Mouse (Mus musculus): ENCODE results near the gene Pofut2. TPM values are rescaled to one million over a fixed set of nuclear protein-coding genes. Genes with fewer than 3 reads are reported as not detected.

Pofut2 gene
- polyA plus RNA-seq, 1 experiment from 2014 or later = 42.3 TPM

GRCm38 (mm10) chr10:77242396-77242795 is 16.6 kb upstream of the Pofut2 start:
- Histone ChIP-seq H3K36me3 (ENCODE audit: control insufficient read depth, insufficient read depth, low read length) (no peaks in the 10 kb centered on the region), H3K27me3 (ENCODE audit: control insufficient read depth, insufficient read depth, low read length) (no peaks in the 10 kb centered on the region), H3K4me3 (ENCODE audit: low read depth, low read length) (no peak overlapping the region), H3K4me2 (ENCODE audit: low read depth, low read length) (no peak overlapping the region), H3K9me3 (ENCODE audit: control insufficient read depth, low read length) (no peaks in the 10 kb centered on the region), H3K9ac (replicated peaks; ENCODE audit: low read depth, low read length) (no peak overlapping the region), H3K4me1 (ENCODE audit: control insufficient read depth, insufficient read depth, low read length) (no peaks in the 10 kb centered on the region), H3K27ac (ENCODE audit: low read depth, low read length) (no peak overlapping the region)
- no peak for ATAC-seq (ENCODE audit: low read depth)
- 87% methylated on average over 3 of the region's 3 CpGs for WGBS

- no peak overlapping the region for H3K27ac ChIP-seq (ENCODE audit: low read depth, low read length)
- no peak for ATAC-seq (ENCODE audit: low read depth)
- 89% methylated on average over 14 of the region's 14 CpGs for WGBS
Measured at GRCm38 (mm10) chr10:77242871-77243270, 16.1 kb upstream of the Pofut2 start.

DNA sequence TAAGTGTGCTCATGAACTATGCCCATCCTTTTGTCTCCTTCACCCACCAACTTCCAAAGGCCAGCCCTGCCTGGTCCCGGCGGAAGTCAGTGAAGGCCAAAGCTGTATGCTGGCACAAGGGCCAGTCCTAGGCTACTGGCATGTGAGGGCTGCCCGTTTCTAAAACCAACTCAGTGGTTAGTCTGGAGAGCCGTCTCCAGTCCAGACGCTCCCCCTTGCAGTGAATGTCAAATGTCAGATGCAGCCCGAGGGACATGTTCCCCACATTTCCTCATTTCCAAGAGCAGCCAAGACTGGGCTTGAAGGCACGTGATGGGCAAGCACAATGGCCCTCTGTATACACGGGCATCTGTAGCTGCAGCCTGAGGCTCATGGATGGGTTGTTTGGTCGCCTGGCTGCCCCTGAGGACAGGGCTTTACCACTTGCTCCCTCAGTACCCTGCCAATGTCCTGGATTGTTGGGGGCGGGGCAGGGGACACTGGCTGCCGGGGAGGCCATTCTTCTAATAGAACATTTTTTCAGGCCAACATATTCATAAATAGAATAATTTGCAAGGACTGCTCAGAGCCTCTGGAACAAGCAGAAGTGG is 15.4 kb upstream of the Pofut2 start:
- H3K27me3 ChIP-seq (ENCODE audit: control insufficient read depth, insufficient read depth, low read length) = no peaks in the 10 kb centered on the region
- H3K4me1 ChIP-seq (ENCODE audit: control insufficient read depth, insufficient read depth, low read length) = no peaks in the 10 kb centered on the region
- peak; percentile 65; the same call in 1 of the 2 replicates for ATAC-seq (ENCODE audit: low read depth)
- no peak overlapping the region for H3K4me2 ChIP-seq (ENCODE audit: low read depth, low read length)
- no peaks in the 10 kb centered on the region for H3K36me3 ChIP-seq (ENCODE audit: control insufficient read depth, insufficient read depth, low read length)
- H3K9ac ChIP-seq (replicated peaks; ENCODE audit: low read depth, low read length) = no peak overlapping the region
- H3K9me3 ChIP-seq (ENCODE audit: control insufficient read depth, low read length) = no peaks in the 10 kb centered on the region
- no peak overlapping the region for H3K27ac ChIP-seq (ENCODE audit: low read depth, low read length)
- WGBS = 81% methylated on average over 11 of the region's 11 CpGs
- H3K4me3 ChIP-seq (ENCODE audit: low read depth, low read length) = no peak overlapping the region

More at GRCm38 (mm10) chr10:77242871-77243270, 16.1 kb upstream of the Pofut2 start:
- no peak overlapping the region for H3K4me3 ChIP-seq (ENCODE audit: low read depth, low read length)
- H3K9ac ChIP-seq (replicated peaks; ENCODE audit: low read depth, low read length) = no peak overlapping the region
- no peaks in the 10 kb centered on the region for H3K4me1 ChIP-seq (ENCODE audit: control insufficient read depth, insufficient read depth, low read length)
- no peaks in the 10 kb centered on the region for H3K36me3 ChIP-seq (ENCODE audit: control insufficient read depth, insufficient read depth, low read length)
- no peaks in the 10 kb centered on the region for H3K9me3 ChIP-seq (ENCODE audit: control insufficient read depth, low read length)
- no peak overlapping the region for H3K4me2 ChIP-seq (ENCODE audit: low read depth, low read length)
- H3K27me3 ChIP-seq (ENCODE audit: control insufficient read depth, insufficient read depth, low read length) = no peaks in the 10 kb centered on the region

DNA sequence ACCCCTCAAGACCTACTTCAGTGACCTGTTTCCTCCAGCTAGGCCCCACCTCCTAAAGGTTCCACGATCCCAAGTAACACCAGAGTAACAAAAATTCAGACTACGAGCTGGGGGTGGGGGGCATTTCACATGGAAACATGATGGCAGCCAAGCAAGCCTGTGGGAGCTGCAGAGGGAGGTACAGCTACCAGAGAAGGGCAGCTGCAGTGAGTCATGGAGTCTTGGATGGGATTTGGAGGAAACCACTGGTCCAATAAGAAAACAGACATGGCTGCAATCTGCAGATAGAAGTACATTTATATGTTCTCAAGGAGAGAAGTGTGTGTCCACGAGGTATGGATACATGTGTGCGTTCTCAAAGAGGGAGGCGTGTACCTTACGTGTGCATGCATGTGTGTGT is 14.2 kb upstream of the Pofut2 start:
- no peak overlapping the region for H3K27ac ChIP-seq (ENCODE audit: low read depth, low read length)
- WGBS = 96% methylated on average over 6 of the region's 6 CpGs
- H3K4me1 ChIP-seq (ENCODE audit: control insufficient read depth, insufficient read depth, low read length) = no peaks in the 10 kb centered on the region
- H3K36me3 ChIP-seq (ENCODE audit: control insufficient read depth, insufficient read depth, low read length) = no peaks in the 10 kb centered on the region
- H3K4me2 ChIP-seq (ENCODE audit: low read depth, low read length) = no peak overlapping the region
- no peaks in the 10 kb centered on the region for H3K9me3 ChIP-seq (ENCODE audit: control insufficient read depth, low read length)
- H3K4me3 ChIP-seq (ENCODE audit: low read depth, low read length) = no peak overlapping the region
- H3K27me3 ChIP-seq (ENCODE audit: control insufficient read depth, insufficient read depth, low read length) = no peaks in the 10 kb centered on the region
- no peak overlapping the region for H3K9ac ChIP-seq (replicated peaks; ENCODE audit: low read depth, low read length)
- ATAC-seq (ENCODE audit: low read depth) = no peak

- Histone ChIP-seq H3K36me3 (ENCODE audit: control insufficient read depth, insufficient read depth, low read length) (no peaks in the 10 kb centered on the region), H3K27me3 (ENCODE audit: control insufficient read depth, insufficient read depth, low read length) (no peaks in the 10 kb centered on the region), H3K9me3 (ENCODE audit: control insufficient read depth, low read length) (no peaks in the 10 kb centered on the region), H3K4me3 (ENCODE audit: low read depth, low read length) (no peak overlapping the region), H3K4me2 (ENCODE audit: low read depth, low read length) (no peak overlapping the region), H3K27ac (ENCODE audit: low read depth, low read length) (no peak overlapping the region), H3K4me1 (ENCODE audit: control insufficient read depth, insufficient read depth, low read length) (no peaks in the 10 kb centered on the region), H3K9ac (replicated peaks; ENCODE audit: low read depth, low read length) (no peak overlapping the region)
- ATAC-seq (ENCODE audit: low read depth) = no peak
- 89% methylated on average over 5 of the region's 5 CpGs for WGBS
Measured at GRCm38 (mm10) chr10:77247048-77247447, 12.0 kb upstream of the Pofut2 start.

GRCm38 (mm10) chr10:77247707-77248106 is 11.3 kb upstream of the Pofut2 start:
- H3K27ac ChIP-seq (ENCODE audit: low read depth, low read length) = no peak overlapping the region
- peaks cover 4% of the 10 kb centered on the region; the same call in 1 of the 2 replicates for H3K4me1 ChIP-seq (ENCODE audit: control insufficient read depth, insufficient read depth, low read length)
- H3K27me3 ChIP-seq (ENCODE audit: control insufficient read depth, insufficient read depth, low read length) = no peaks in the 10 kb centered on the region
- no peaks in the 10 kb centered on the region for H3K36me3 ChIP-seq (ENCODE audit: control insufficient read depth, insufficient read depth, low read length)
- no peak overlapping the region for H3K9ac ChIP-seq (replicated peaks; ENCODE audit: low read depth, low read length)
- ATAC-seq (ENCODE audit: low read depth) = no peak
- H3K4me3 ChIP-seq (ENCODE audit: low read depth, low read length) = no peak overlapping the region
- WGBS = 78% methylated on average over 7 of the region's 7 CpGs
- no peaks in the 10 kb centered on the region for H3K9me3 ChIP-seq (ENCODE audit: control insufficient read depth, low read length)
- H3K4me2 ChIP-seq (ENCODE audit: low read depth, low read length) = no peak overlapping the region

- no peak overlapping the region for H3K27ac ChIP-seq (ENCODE audit: low read depth, low read length)
- WGBS = 60% methylated on average over 18 of the region's 18 CpGs
- no peak overlapping the region for H3K9ac ChIP-seq (replicated peaks; ENCODE audit: low read depth, low read length)
- peaks cover 4% of the 10 kb centered on the region; the same call in 1 of the 2 replicates for H3K4me1 ChIP-seq (ENCODE audit: control insufficient read depth, insufficient read depth, low read length)
- no peak overlapping the region for H3K4me2 ChIP-seq (ENCODE audit: low read depth, low read length)
- H3K4me3 ChIP-seq (ENCODE audit: low read depth, low read length) = no peak overlapping the region
- no peaks in the 10 kb centered on the region for H3K27me3 ChIP-seq (ENCODE audit: control insufficient read depth, insufficient read depth, low read length)
- H3K9me3 ChIP-seq (ENCODE audit: control insufficient read depth, low read length) = no peaks in the 10 kb centered on the region
- no peak for ATAC-seq (ENCODE audit: low read depth)
- no peaks in the 10 kb centered on the region for H3K36me3 ChIP-seq (ENCODE audit: control insufficient read depth, insufficient read depth, low read length)
Measured at GRCm38 (mm10) chr10:77251223-77251783, 7.7 kb upstream of the Pofut2 start.

GRCm38 (mm10) chr10:77251784-77252539 is 7.1 kb upstream of the Pofut2 start:
- no peak overlapping the region for H3K9ac ChIP-seq (replicated peaks; ENCODE audit: low read depth, low read length)
- 64% methylated on average over 18 of the region's 18 CpGs for WGBS
- ATAC-seq (ENCODE audit: low read depth) = peak; percentile 42; the same call in 1 of the 2 replicates

GRCm38 (mm10) chr10:77252790-77253189 is 6.2 kb upstream of the Pofut2 start:
- Histone ChIP-seq H3K9ac (replicated peaks; ENCODE audit: low read depth, low read length) (no peak overlapping the region), H3K27ac (ENCODE audit: low read depth, low read length) (no peak overlapping the region), H3K4me2 (ENCODE audit: low read depth, low read length) (no peak overlapping the region), H3K4me1 (ENCODE audit: control insufficient read depth, insufficient read depth, low read length) (peaks cover 7% of the 10 kb centered on the region; the same call in 1 of the 2 replicates), H3K9me3 (ENCODE audit: control insufficient read depth, low read length) (no peaks in the 10 kb centered on the region), H3K4me3 (ENCODE audit: low read depth, low read length) (no peak overlapping the region), H3K36me3 (ENCODE audit: control insufficient read depth, insufficient read depth, low read length) (no peaks in the 10 kb centered on the region), H3K27me3 (ENCODE audit: control insufficient read depth, insufficient read depth, low read length) (no peaks in the 10 kb centered on the region)
- under 1% methylated on average over 4 of the region's 4 CpGs for WGBS
- ATAC-seq (ENCODE audit: low read depth) = peak; percentile 60

More at GRCm38 (mm10) chr10:77251784-77252539, 7.1 kb upstream of the Pofut2 start:
- no peak overlapping the region for H3K4me3 ChIP-seq (ENCODE audit: low read depth, low read length)
- no peak overlapping the region for H3K27ac ChIP-seq (ENCODE audit: low read depth, low read length)
- peaks cover 7% of the 10 kb centered on the region; the same call in 1 of the 2 replicates for H3K4me1 ChIP-seq (ENCODE audit: control insufficient read depth, insufficient read depth, low read length)
- H3K9me3 ChIP-seq (ENCODE audit: control insufficient read depth, low read length) = no peaks in the 10 kb centered on the region
- no peaks in the 10 kb centered on the region for H3K36me3 ChIP-seq (ENCODE audit: control insufficient read depth, insufficient read depth, low read length)
- no peaks in the 10 kb centered on the region for H3K27me3 ChIP-seq (ENCODE audit: control insufficient read depth, insufficient read depth, low read length)
- no peak overlapping the region for H3K4me2 ChIP-seq (ENCODE audit: low read depth, low read length)

All from neural tube, embryonic 14.5 days (tissue).